In the genomic region with DNA sequence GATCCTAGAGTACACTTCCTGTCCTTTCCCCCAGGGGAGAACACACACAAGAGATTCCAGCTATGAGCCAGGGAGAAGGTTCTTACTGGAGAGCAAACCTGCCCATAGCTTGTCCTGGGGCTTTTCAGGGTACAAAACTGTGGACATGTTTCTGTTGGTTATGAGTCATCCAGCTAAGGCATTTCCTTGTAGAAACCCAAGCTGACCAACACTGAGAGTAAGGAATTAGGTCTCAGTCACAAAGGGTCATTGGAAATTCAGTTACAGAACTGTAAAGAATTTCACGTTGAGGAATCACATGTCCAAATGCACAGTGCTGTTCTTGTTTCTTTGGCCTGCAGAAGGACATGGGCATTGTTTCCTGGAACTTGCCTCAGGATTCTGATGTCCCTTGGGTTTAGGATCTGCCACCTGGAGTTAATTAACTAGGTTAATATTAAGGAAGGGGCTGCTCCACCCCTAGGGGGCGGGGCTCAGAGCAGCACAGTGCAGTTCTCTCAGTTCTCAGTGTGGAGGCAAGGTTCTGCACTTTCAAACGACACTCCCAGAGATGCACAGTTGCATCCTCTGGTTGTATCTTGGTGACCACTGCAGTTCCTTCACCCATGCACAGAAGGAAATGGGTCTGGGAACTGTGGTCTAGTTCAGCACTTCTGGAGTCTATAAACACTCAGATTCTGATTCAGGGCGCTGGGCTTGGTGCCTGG, we compare ENCODE assay signal across 18 mouse cellular contexts. TPM values are rescaled to one million over a fixed set of nuclear protein-coding genes. Genes with fewer than 3 reads are reported as not detected.
DNase-seq lines count a peak whose midpoint lies in the region; ATAC-seq and TF ChIP-seq lines count a peak whose summit lies in the region.
"Had no signal": no experiment of that assay in that cellular context is flagged by ENCODE, and none has a peak within 500 bp of the region (broad histone marks: within the 10 kb centered on the region; RNA-seq: fewer than 3 reads in every experiment).

No protein-coding gene starts in this region.

- TF ChIP-seq EP300 in stomach, postnatal 0 days (optimal IDR thresholded peaks at IDR 0.05) = no peak

- 0 out of 2 replicates have a peak, but pooled peaks have one; percentile 4 for TF ChIP-seq CTCF in stomach, postnatal 0 days (IDR thresholded peaks at IDR 0.05; ENCODE audit: low read depth)

- no peaks in the 10 kb centered on the region for H3K27me3 ChIP-seq in midbrain, embryonic 11.5 days (ENCODE audit: control insufficient read depth, insufficient read depth, low read length)
- H3K27me3 ChIP-seq in midbrain, embryonic 15.5 days (replicated peaks) = no peaks in the 10 kb centered on the region
- H3K27me3 ChIP-seq in intestine, embryonic 14.5 days (replicated peaks; ENCODE audit: control insufficient read depth, insufficient read depth, low read length) = no peaks in the 10 kb centered on the region
- no peaks in the 10 kb centered on the region for H3K27me3 ChIP-seq in stomach, postnatal 0 days (ENCODE audit: control insufficient read depth, insufficient read depth, low read length)
- H3K27me3 ChIP-seq: embryonic facial prominence, embryonic 12.5 days; limb, embryonic 15.5 days; midbrain, embryonic 12.5 days had no signal

- H3K4me2 ChIP-seq in midbrain, embryonic 11.5 days = no peak overlapping the region
- H3K4me2 ChIP-seq in midbrain, embryonic 15.5 days = no peak overlapping the region
- H3K4me2 ChIP-seq in intestine, embryonic 14.5 days (ENCODE audit: low read length) = no peak overlapping the region
- no peak overlapping the region for H3K4me2 ChIP-seq in stomach, postnatal 0 days (replicated peaks; ENCODE audit: low read depth)
- H3K4me2 ChIP-seq: embryonic facial prominence, embryonic 12.5 days; limb, embryonic 15.5 days; midbrain, embryonic 12.5 days had no signal

- no peaks in the 10 kb centered on the region for H3K36me3 ChIP-seq in midbrain, embryonic 11.5 days (ENCODE audit: control insufficient read depth, insufficient read depth, low read length)
- no peaks in the 10 kb centered on the region for H3K36me3 ChIP-seq in midbrain, embryonic 15.5 days (replicated peaks)
- H3K36me3 ChIP-seq in intestine, embryonic 14.5 days (ENCODE audit: control insufficient read depth, insufficient read depth, low read length) = no peaks in the 10 kb centered on the region
- H3K36me3 ChIP-seq in stomach, postnatal 0 days (ENCODE audit: control insufficient read depth, insufficient read depth, low read length) = no peaks in the 10 kb centered on the region
- H3K36me3 ChIP-seq: embryonic facial prominence, embryonic 12.5 days; limb, embryonic 15.5 days; midbrain, embryonic 12.5 days had no signal

- H3K27ac ChIP-seq in midbrain, embryonic 11.5 days (ENCODE audit: low read depth, low read length) = no peak overlapping the region
- H3K27ac ChIP-seq in midbrain, embryonic 15.5 days = no peak overlapping the region
- H3K27ac ChIP-seq in intestine, embryonic 14.5 days (ENCODE audit: low read depth) = no peak overlapping the region
- no peak overlapping the region for H3K27ac ChIP-seq in stomach, postnatal 0 days (replicated peaks)
- H3K27ac ChIP-seq: embryonic facial prominence, embryonic 12.5 days; heart, adult 2 months; limb, embryonic 15.5 days; midbrain, embryonic 12.5 days had no signal

- H3K4me1 ChIP-seq in midbrain, embryonic 11.5 days (ENCODE audit: control insufficient read depth, insufficient read depth, low read length) = no peaks in the 10 kb centered on the region
- no peaks in the 10 kb centered on the region for H3K4me1 ChIP-seq in midbrain, embryonic 15.5 days
- H3K4me1 ChIP-seq in intestine, embryonic 14.5 days (replicated peaks; ENCODE audit: control insufficient read depth, insufficient read depth, low read length) = no peaks in the 10 kb centered on the region
- no peaks in the 10 kb centered on the region for H3K4me1 ChIP-seq in stomach, postnatal 0 days (replicated peaks; ENCODE audit: control insufficient read depth, insufficient read depth)

- H3K9ac ChIP-seq in midbrain, embryonic 11.5 days (ENCODE audit: low read length) = no peak overlapping the region
- H3K9ac ChIP-seq in midbrain, embryonic 15.5 days = no peak overlapping the region
- H3K9ac ChIP-seq in intestine, embryonic 14.5 days (ENCODE audit: low read length) = no peak overlapping the region
- no peak overlapping the region for H3K9ac ChIP-seq in stomach, postnatal 0 days (ENCODE audit: low read length)
- H3K9ac ChIP-seq: embryonic facial prominence, embryonic 12.5 days; forebrain, postnatal 0 days; limb, embryonic 15.5 days; midbrain, embryonic 12.5 days had no signal

- H3K9me3 ChIP-seq in midbrain, embryonic 11.5 days (ENCODE audit: control insufficient read depth, low read length) = no peaks in the 10 kb centered on the region
- no peaks in the 10 kb centered on the region for H3K9me3 ChIP-seq in midbrain, embryonic 15.5 days
- H3K9me3 ChIP-seq in intestine, embryonic 14.5 days (ENCODE audit: control insufficient read depth, low read length) = no peaks in the 10 kb centered on the region
- no peaks in the 10 kb centered on the region for H3K9me3 ChIP-seq in stomach, postnatal 0 days (ENCODE audit: control insufficient read depth, low read length)
- H3K9me3 ChIP-seq: embryonic facial prominence, embryonic 12.5 days; limb, embryonic 15.5 days; midbrain, embryonic 12.5 days had no signal

- no peak for ATAC-seq in midbrain, embryonic 11.5 days (ENCODE audit: low FRiP score)
- ATAC-seq in midbrain, embryonic 15.5 days (replicated peaks) = no peak
- ATAC-seq in intestine, embryonic 14.5 days (replicated peaks; ENCODE audit: low FRiP score, low TSS enrichment, low read depth) = 0 out of 2 replicates have a peak, but pooled peaks have one; percentile 36
- peak; percentile 70; the same call in 1 of the 2 replicates for ATAC-seq in stomach, postnatal 0 days (ENCODE audit: low FRiP score, low TSS enrichment)
- ATAC-seq in erythroblast, adult 5-6 weeks (replicated peaks; ENCODE audit: low FRiP score, poor library complexity, severe bottlenecking) = no peak
- ATAC-seq: forebrain, postnatal 0 days had no signal

- no peak overlapping the region for H3K4me3 ChIP-seq in midbrain, embryonic 11.5 days (ENCODE audit: low read depth, low read length)
- H3K4me3 ChIP-seq in midbrain, embryonic 15.5 days = no peak overlapping the region
- no peak overlapping the region for H3K4me3 ChIP-seq in intestine, embryonic 14.5 days (ENCODE audit: low read depth, low read length)
- no peak overlapping the region for H3K4me3 ChIP-seq in stomach, postnatal 0 days (ENCODE audit: low read depth, low read length)
- H3K4me3 ChIP-seq: embryonic facial prominence, embryonic 12.5 days; heart, adult 2 months; limb, embryonic 15.5 days; midbrain, embryonic 12.5 days had no signal

- WGBS in midbrain, embryonic 11.5 days = 63% methylated on average over 4 of the region's 4 CpGs
- 65% methylated on average over 4 of the region's 4 CpGs for WGBS in midbrain, embryonic 15.5 days
- WGBS in intestine, embryonic 14.5 days = 50% methylated on average over 4 of the region's 4 CpGs
- 56% methylated on average over 4 of the region's 4 CpGs for WGBS in stomach, postnatal 0 days

- DNase-seq in midbrain, embryonic 11.5 days (ENCODE audit: low spot score, missing footprints) = peak; percentile 35
- DNase-seq in embryo, embryonic 9.5 days (ENCODE audit: extremely low spot score) = peak; percentile 39
- DNase-seq in intestine, embryonic 14.5 days (ENCODE audit: low spot score) = no peak
- no peak for DNase-seq in stomach, postnatal 0 days (ENCODE audit: low spot score)
- DNase-seq in retina, embryonic 14.5 days (ENCODE audit: low spot score) = no peak
- no peak for DNase-seq in frontal cortex, postnatal 25 days (ENCODE audit: low spot score in 2 of 2)
- DNase-seq: cerebellum, adult 11-12 months; forebrain, postnatal 0 days; heart, adult 2 months; kidney, postnatal 14 days; lung, adult 2 months had no signal

RNA-seq across cellular contexts. Expression of gene Clnk, which starts 18.4 kb away (rescaled TPM):
- 0.18 and 0.22 TPM in 2 replicates for polyA plus RNA-seq in midbrain, embryonic 11.5 days (2014; fragmentation: Nextera tagmentation; extraction: Ambion mirVana)
- polyA plus RNA-seq in midbrain, embryonic 15.5 days (2015; fragmentation: Nextera tagmentation; extraction: Ambion mirVana) = 0.10 and 0.13 TPM in 2 replicates
- polyA plus RNA-seq in intestine, embryonic 14.5 days (2014; fragmentation: Nextera tagmentation; extraction: Ambion mirVana) = 0.31 and 0.71 TPM in 2 replicates
- 0.07 TPM in 1 of 2 replicates, not detected in the other for polyA plus RNA-seq in stomach, postnatal 0 days (2015; fragmentation: Nextera tagmentation; extraction: Ambion mirVana)
- total RNA-seq in erythroblast, adult 5-6 weeks (2015; ENCODE audit: low replicate concordance) = not detected in 2 replicates
- not detected in 2 replicates for total RNA-seq in erythroblast, adult 5-6 weeks (2017; ENCODE audit: low replicate concordance)
- total RNA-seq: heart, adult 2 months; heart, postnatal 25 days; layer of hippocampus, postnatal 25 days had no signal

Comparison
In these comparisons a context has a peak if more than half of its experiments do, and no peak if none do; other contexts are left out.
1. ATAC-seq: peak in intestine, embryonic 14.5 days (single experiment) and stomach, postnatal 0 days (single experiment); none in midbrain, embryonic 11.5 days (single experiment), midbrain, embryonic 15.5 days (single experiment) and erythroblast, adult 5-6 weeks (single experiment).
2. DNase-seq: peak in midbrain, embryonic 11.5 days (single experiment) and embryo, embryonic 9.5 days (single experiment); none in intestine, embryonic 14.5 days (single experiment), stomach, postnatal 0 days (single experiment), retina, embryonic 14.5 days (single experiment) and frontal cortex, postnatal 25 days (0 of 2).